Mouse (Mus musculus) kidney, embryonic 16.5 days (tissue): ENCODE measurements at regions not wholly inside any gene's neighbourhood (a gene's known extent, or its start where the extent isn't known, plus 50 kb on each side); places are given as distances from the start of the nearest gene placed in this dataset.
"Not testable (repeated sequence)": the region's sequence is repeated elsewhere in the genome, so short reads cannot be mapped to it uniquely, and the experiment has no call there.

Source experiments
- ATAC-seq: fragments of 200-750 bp; cut with Nextera tagmentation; 2 replicates; pipeline ENCODE4 v1.8.0; 2017; ENCODE audit warnings: moderate TSS enrichment; ENCODE audit not compliant: low FRiP score, low TSS enrichment
- H3K27ac ChIP-seq: fragments of 300-500 bp; sonication (generic); 2 replicates; pipeline ENCODE4 v1.5.1; 2014; ENCODE audit warnings: low read length
- H3K27me3 ChIP-seq: fragments of 300-500 bp; sonication (generic); 2 replicates; pipeline ENCODE4 v1.6.1; 2014; ENCODE audit warnings: low read length, control low read depth, mixed read lengths; ENCODE audit not compliant: insufficient read depth
- H3K36me3 ChIP-seq: fragments of 300-500 bp; sonication (generic); 2 replicates; pipeline ENCODE4 v1.6.1; 2014; ENCODE audit warnings: low read length, control low read depth, mixed read lengths; ENCODE audit not compliant: insufficient read depth
- H3K4me1 ChIP-seq: fragments of 300-500 bp; sonication (generic); 2 replicates; pipeline ENCODE4 v1.6.1; 2014; ENCODE audit warnings: low read length, control low read depth, mixed read lengths; ENCODE audit not compliant: insufficient read depth
- H3K4me2 ChIP-seq: fragments of 300-500 bp; sonication (generic); replicated peaks from 2 replicates; pipeline ENCODE4 v1.6.1; 2014; ENCODE audit warnings: low read depth, low read length
- H3K4me3 ChIP-seq: fragments of 300-500 bp; sonication (generic); 2 replicates; pipeline ENCODE4 v1.5.1; 2014; ENCODE audit warnings: mild to moderate bottlenecking, low read length
- H3K9ac ChIP-seq: fragments of 300-500 bp; sonication (generic); replicated peaks from 2 replicates; pipeline ENCODE4 v1.6.1; 2014; ENCODE audit warnings: low read length
- H3K9me3 ChIP-seq: fragments of 300-500 bp; sonication (generic); 2 replicates; pipeline ENCODE4 v1.6.1; 2016; ENCODE audit warnings: low read length, control low read depth
- WGBS: fragments of 180-500 bp; shearing (Covaris S2); extraction: QIAGEN DNeasy Blood & Tissue Kit; methylation state at CpG from one replicate; pipeline ENCODE4 v1.1.7; 2014; 5-methylcytosine and 5-hydroxymethylcytosine counted together

- under 1% methylated on average over 70 of the region's 87 CpGs for WGBS
- H3K4me1 ChIP-seq, H3K27me3 ChIP-seq: not testable (repeated sequence)
- peak; percentile 100 for ATAC-seq
- Histone ChIP-seq H3K36me3 (peaks cover 22% of the 10 kb centered on the region), H3K4me3 (peak overlapping the region; percentile 80), H3K9me3 (peaks cover 21% of the 10 kb centered on the region), H3K27ac (peak overlapping the region; percentile 94), H3K4me2 (peak overlapping the region; percentile 41), H3K9ac (peak overlapping the region; percentile 92)
Measured at GRCm38 (mm10) chr12:20920653-20921397, 69.4 kb upstream of the Asap2 start.

DNA sequence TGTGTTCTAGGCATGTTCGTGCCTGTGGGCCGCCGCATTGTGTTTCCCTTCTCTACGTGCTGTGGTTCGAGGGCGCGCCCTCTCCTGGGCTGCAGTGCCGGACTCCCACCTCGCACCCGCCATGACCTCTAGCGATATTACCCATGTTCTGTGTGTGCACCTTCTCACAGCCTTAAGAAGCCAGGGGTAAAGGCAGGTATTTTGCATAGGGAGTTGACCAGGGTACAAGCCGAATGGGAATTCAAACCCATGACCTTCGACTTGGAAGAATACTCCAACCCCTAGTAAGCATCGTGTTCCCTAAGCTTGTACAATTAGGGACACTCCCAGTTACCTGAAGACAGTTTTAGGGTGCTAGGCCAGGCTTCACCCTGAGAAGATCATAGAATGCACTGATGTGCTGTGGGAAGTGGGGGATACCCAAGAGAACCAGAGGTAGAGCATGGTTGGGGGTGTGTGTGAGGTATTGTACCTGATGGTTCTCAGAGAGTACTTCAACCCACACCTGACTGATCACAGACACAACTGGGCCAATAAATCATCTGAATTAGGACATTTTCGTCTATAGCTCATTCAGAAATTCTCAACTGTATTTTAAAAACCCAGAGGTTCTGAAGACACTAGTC lies 68.7 kb upstream of the Asap2 start:
- not testable (repeated sequence) for H3K27ac ChIP-seq, H3K4me1 ChIP-seq, ATAC-seq, H3K27me3 ChIP-seq, H3K9ac ChIP-seq
- Histone ChIP-seq H3K9me3 (peaks cover 15% of the 10 kb centered on the region), H3K4me3 (peak overlapping the region; percentile 80), H3K36me3 (peaks cover 16% of the 10 kb centered on the region), H3K4me2 (peak overlapping the region; percentile 41)
- 24% methylated on average over 8 of the region's 15 CpGs for WGBS

- H3K27me3 ChIP-seq, H3K9me3 ChIP-seq, ATAC-seq, H3K27ac ChIP-seq, H3K4me3 ChIP-seq, H3K4me1 ChIP-seq, H3K4me2 ChIP-seq, H3K36me3 ChIP-seq, H3K9ac ChIP-seq: not testable (repeated sequence)
- 22% methylated on average over 3 of the region's 3 CpGs for WGBS
Measured at GRCm38 (mm10) chr12:20928966-20929365, 61.3 kb upstream of the Asap2 start.
